Mouse (Mus musculus) gastrocnemius, postnatal 4 days (tissue): ENCODE measurements at regions not wholly inside any gene's neighbourhood (a gene's known extent, or its start where the extent isn't known, plus 50 kb on each side); places are given as distances from the start of the nearest gene placed in this dataset.
A peak's percentile ranks its signal among the peaks of the same experiment; 100 is the strongest.

Experiments
- DNase-seq, 2 experiments: peaks; one replicate each; pipeline ENCODE4 v3.0.0; 2021 to 2022; ENCODE audit warnings: low spot score in 2 of 2, mixed read lengths in 2 of 2

DNA sequence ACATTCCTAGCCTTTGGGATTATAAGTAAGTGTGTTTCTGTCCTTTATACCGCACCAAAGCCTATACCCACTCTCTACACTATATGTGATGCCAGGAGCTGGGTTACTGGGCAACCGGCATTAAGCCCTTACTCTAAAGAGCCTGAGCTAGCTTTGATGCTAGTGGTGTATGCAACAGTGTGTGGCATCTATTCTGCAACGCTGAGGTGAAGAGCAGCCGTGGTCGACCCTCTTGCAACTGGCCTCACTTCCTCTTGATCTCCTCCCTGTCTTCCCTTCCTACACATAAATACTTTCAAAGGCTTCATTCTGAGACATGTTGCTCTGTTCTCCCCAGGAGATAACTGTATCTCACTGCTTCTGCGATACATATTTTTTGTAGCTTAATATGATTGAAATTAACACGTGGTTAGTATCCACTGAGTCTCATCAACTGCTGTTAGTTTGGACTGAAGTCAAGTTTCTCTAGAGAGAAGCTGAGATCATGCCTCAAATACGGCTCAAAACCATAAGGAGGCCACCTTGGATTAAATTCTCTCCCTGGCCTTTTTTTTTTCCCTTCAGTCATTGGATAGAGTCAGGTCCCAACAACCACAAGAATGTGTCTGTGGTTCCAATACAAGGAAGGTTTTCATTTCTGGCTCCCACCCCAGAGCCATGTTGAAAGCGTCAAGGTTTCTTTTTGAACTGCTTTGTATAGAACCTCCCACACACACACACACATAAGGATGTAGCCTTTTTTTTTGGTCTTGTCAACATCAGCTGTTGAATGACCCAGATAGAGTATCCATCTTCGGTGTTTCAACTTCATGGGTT, 191.2 kb upstream of the Jmjd1c start:
- no peak for DNase-seq

DNA sequence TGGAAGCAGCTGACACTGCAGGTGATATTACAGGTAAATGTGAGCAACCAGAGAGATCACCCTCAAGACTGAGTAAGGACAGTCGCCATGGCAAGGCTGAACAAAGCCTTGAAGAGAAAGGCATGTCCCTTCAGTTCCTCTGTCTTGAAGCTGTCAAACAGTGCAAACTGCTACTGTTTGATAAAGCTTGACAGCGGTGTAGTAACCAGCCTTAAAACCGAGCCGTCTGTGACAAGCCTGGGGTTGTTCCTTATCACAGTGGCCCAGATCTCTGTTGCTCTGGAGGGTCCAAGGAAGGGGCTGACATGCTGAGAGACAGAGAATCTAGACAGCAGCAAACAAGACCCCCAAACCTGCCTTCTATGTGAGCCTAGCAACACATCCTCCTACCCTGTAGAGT, 188.1 kb upstream of the Jmjd1c start:
- no peak for DNase-seq

DNA sequence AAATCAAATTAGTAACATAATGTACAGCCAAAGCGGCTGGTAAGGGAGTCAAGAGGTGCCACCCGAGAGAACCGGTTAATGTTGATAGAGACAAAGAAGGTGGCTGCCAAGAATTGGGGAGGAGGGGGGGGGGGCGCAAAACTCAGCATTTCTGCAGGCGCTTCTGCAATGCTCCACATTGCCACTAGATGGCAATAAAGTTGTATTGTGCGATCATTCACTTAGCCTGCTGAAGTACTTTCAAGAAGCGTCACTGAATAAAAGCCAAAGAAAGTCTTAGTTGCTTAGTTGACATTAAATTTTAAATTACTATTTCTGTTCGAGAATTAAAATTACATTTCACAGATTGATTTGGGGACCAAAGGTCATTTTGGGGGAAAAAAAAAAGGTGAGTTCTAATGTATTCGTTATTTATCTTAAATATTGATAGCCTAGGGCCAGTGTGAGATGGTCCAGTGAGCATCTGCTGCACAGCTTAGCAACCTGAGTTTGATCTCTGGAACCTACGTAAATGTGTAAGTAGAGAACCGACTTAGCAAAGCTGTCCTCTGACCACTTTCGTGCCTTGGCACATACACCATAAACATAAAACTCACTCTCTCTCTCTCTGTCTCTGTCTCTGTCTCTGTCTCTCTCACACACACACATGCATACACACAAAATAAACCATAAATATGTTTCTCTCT, 186.6 kb upstream of the Jmjd1c start:
- peak in 1 of 2 experiments; percentile 65 for DNase-seq

DNA sequence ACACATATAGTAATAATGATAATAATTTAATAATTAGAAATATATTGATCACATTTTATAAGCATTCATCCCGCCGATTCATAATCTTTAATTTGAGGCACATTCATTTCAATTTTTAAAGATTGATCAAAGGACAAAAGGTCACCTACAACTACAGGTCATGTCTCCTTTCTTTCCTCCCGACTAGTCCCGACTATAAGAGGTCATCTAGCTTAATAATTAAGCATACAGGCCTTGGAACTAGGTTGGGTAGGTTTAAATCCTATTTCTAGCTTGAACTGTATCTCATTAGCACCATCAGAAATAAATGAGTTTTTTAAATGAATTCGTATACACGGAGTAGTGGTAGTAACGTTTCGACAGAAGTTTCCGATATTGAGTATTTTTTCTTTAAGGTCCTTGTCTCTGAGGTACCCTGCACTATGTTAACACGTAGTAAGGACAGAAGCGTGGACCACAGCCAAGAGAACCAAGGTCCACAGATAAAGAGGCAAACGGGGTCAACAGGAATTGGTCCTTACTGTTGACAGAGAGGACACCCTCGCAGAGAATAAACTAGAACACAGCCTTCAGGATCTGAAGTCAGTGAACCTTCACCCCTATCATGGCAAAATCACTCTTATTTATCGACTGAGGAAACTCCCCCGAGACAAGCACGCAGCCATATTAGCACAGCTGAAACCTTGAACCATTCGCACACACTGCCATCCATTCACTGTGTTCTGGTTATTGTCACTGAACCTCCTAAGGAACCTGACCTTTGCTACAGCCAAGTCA, 185.8 kb upstream of the Jmjd1c start:
- DNase-seq: no peak

DNA sequence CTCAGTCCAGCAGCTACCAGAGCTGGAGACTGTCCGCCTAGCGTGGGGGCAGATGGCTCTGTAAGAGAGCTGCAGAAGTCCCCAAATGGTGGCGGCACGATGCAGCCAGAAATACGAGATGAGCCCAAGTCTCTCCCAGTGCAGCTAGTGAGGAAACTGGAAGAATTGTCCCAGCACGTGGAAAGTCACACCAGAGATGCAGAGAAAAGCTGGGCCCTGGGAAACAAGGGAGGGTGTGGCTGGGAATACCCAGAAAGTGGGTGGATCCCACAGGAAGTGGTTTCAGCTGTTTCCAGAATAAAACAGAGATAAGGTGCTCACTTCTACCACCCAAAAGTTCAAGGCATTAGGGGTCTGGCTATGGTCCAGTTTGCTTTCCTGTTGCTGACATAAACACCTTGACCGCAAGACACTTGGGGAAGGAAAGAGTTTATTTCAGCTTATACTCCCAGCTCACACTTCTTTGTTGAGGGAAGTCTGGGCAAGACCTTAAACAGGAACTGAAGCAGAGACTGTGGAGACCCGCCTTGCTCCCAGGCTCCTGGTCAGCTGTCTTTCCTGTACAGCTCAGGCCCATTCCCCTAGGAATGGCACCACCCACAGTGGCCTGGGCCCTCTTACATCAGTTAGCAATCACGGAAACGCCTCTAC, 184.5 kb upstream of the Jmjd1c start:
- peak in 1 of 2 experiments; percentile 33 for DNase-seq

DNA sequence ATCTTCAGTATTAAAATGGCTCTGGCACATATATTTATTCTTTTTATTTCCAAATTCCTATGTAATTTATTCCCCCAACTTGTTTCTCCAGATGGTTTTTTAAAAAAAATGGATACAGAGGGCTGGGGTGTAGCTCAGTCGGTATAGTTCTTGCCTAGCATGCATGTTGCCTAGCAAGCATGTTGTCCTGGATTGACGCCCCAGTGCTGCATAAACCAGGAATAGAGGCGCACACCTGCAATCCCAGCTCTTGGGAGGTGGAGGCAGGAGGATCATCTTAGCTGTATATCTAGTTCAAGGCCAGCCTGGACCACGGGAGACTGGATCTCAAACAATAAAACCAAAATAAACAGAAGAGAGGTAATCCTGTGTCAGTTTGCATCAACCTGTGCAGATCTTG, 183.5 kb upstream of the Jmjd1c start:
- no peak for DNase-seq

DNA sequence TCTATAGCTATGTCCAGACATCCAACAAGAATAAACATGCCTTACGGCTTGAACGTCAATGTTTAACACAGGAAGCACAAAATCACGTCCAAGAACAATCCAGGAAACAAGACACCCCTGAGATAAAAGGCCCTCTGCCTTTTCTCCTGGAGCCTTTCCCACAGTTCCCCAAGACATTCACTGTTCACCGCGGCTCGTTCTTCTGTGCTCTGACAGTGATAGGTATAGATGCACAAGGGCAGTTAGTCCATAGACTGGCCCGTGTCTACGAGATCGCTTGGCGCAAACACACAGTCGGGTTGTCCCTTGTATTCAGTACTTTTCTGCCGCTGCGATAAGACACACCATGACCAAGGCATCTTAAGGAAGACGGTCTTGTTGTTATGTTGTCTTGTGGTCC, 182.7 kb upstream of the Jmjd1c start:
- no peak for DNase-seq

DNA sequence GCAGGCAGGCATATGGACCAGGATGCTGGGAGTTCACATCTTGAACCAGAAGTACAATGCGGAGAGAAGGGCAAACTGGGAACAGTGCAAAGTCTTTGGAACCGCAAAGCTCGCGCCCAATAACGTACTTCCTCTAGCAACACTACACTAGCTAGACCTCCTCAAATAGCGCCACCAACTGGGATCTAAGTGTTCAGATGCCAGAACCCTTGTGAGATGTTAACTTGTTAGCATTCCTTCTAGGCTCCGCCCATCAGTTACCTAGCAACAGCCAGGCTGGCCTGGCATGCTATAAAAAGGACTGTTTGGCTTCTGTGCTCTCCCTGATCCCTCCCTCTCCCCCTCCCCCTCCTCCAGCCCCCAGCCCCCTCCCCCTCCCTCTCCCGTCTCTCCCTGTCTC, 182.3 kb upstream of the Jmjd1c start:
- no peak for DNase-seq

DNA sequence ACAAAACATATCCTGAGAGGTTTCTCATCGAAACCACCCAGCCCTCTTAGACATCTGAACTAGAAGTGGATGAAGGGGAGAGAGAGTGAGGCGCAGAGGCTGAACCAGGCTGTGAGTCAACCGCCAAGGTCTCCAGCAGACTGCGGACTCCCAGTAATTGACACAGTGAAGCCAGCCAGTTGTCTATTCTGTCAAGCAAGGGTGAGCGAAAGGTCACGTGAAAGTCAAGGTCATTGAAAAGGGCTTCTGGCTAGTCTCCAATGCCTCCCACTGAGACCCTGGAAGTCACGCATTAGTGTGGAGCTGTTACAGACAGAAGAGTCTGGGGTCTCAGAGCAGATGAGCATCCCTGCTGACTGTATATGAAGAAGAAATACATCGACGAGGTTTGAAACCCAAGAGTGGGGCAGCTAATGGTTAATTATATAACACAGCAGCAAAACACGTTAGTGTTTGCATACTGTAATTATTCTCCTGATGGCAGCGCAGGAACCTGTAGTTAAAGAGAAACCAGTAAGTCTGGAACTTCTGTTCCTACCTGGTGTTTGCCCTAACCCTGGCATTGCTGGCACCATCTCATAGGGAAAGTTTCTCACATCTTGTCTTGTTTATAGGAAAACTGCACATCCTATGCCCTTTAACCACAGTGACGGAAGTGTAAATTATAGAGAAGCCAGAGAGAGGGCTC, 181.5 kb upstream of the Jmjd1c start:
- no peak for DNase-seq

DNA sequence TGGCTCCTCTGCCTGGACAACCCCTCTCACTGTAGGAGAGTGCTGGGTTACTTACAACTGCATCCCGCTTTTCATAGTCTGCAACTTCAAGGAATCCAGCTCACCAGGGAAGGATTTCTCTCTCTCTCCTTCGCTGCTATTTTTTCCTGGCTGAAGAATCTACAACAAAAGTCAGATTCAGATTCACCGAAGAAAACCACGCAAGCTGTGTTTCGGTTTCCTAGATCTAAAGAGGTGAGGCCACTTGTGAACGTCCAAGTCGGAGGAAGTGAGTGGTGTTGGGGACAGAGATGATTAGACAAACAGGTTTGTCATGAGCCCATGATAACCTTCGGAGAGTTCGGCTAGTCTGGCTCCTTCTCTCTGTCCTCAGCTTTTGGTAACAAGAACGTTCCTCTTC, 180.1 kb upstream of the Jmjd1c start:
- no peak for DNase-seq

DNA sequence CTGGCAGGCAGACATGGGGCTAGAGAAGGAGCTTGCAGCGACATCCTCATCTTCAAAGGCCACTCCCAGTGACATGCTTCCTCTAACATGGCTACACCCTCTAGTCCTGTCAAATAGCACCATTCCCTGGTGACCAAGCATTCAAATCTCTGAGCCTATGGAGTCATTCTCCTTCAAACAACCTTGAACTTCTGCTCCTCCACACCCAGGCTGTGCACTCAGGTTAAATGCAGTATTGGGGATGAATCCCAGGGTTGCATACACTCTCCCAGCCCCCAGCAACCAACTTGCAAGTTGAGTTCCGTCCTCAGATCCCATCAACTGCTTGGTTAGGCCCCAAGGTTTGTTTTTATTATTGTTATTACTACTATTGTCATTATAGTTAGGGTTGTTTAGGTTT, 178.2 kb upstream of the Jmjd1c start:
- no peak for DNase-seq

DNA sequence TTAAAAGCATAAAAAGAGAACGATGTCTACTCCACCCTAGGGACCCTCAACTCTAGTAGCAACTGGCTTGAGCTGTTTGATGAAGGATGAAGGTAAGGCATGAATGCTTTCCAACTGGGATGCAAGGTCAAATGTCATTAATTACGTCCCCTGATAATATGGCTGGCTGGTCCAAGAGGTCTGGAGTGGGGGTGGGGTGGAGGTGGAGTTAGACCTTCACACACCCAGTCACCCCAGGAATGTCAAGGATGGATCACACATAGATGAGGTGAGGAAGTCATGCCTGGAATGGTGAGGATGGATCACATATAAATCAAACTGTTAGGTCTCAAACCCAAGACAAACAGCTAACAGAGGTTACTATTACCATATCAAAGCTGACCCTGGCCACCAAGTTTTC, 177.2 kb upstream of the Jmjd1c start:
- no peak for DNase-seq

DNA sequence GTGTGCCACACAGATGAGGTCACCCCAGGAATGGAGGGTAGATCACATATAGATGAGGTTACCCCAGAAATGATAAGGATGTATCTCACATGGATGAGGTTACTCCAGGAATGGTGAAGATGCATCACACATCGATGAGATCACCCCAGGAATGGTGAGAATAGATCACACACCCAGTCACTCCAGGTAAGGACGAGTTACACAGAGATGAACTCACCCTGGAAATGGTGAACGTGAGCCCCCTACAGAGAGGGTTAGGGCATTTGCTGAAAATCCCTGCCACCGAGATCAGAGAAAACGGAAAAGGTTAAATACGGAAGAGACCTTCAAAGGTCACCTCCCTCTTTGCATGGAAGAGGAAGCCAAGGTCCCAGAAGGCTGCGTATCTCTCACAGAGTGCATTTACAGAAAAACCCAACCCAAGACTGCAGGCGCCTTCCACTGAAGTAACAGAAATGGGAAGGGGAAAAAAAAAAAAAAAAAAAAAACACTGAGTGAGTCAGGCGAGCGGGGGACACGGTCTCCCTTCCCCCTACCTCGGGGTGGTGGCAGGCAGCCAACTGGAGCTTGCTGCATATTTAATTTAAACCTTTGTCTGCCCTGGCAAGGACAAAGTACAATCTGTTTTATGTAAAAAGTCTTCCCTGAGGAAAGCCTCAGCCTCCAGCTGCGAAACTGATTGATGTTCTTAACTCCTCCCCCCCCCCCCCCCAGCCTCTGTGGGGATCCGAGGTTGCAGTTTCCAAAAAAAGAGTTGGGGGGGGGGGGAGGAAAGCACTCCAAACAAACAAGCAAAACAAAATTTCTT, 175.8 kb upstream of the Jmjd1c start:
- peak; percentile 84 to 90 for DNase-seq

DNA sequence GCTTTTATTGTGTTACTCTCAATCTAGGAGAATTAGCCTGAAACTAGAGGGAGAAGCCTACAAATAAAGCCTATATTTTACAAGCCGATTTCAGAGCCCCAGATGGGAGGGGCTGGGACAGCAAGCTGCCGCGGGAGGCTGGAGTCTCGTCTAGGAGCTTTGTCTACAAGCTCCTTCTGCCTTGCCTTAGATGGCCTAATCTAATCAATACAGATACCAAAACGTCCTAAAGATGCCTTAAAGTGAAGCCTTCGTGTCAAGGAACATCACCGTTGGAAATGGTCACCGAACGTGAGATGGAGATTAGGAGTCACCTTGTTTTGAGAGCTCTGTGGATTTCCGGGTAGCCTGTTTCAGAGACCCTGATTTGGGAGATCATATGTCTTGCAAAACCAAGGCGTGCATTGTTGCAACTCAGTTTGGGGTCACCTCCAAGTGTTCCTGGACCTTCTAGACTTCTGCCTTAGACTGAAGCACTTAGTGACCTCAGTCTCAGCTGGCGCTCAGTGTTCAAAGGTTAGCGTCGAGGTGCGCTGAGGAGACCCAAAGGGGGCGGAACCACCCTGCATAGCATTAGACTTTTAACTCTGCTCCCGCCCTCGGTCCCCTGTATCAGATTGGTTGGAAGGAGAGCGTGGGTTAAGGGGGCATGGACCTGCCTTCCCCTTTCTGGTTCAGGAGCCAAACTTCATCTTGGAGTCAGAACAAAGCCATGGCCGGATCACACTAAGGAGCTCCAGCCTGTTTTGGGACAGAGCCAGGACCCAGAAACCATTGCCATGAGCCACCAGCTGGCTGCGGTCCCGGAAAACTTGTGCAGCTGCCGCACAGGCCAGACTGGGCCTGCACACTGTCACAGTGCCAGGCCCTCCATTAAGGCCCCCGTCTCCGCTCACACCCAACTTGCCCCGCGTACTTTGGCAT, 174.9 kb upstream of the Jmjd1c start:
- peak; percentile 92 to 96 for DNase-seq

DNA sequence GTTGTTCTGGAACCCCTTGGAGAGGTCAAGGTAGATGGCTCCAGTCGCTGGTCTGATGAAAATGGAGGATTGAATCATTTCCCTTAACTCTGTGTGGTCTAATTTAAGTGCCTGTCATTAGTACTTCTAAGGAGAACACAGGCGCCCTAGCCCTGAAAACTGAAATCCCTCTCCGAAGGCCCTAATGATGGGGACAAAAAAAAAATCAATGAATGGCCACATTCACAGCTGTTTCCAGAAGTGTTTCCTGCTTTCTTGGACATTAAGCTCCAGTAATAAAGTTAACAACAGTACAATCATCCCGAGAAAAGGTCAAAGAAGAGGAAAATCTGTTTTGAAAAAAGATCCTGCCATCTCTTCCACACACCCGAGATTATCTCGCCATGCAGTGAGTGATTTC, 174.1 kb upstream of the Jmjd1c start:
- no peak for DNase-seq

DNA sequence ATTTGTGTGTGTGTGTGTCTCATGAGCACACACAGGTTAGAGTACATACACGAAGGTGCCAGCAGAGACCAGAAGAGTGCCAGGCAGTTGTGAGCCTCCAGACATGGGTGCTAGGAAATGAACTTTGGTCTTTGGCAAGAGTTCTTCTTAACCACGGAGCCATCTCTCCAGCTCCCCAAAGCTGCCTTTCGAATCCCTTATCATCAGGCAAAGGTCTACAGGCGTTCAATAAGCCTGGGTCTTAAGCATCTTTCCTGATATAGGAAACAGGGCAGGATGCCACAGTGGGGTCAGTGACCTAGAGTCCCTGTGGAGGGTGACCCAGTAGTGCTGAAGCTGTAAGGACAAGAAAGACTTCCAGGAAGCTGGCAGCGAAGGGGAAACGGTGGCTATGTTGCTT, 173.6 kb upstream of the Jmjd1c start:
- no peak for DNase-seq

DNA sequence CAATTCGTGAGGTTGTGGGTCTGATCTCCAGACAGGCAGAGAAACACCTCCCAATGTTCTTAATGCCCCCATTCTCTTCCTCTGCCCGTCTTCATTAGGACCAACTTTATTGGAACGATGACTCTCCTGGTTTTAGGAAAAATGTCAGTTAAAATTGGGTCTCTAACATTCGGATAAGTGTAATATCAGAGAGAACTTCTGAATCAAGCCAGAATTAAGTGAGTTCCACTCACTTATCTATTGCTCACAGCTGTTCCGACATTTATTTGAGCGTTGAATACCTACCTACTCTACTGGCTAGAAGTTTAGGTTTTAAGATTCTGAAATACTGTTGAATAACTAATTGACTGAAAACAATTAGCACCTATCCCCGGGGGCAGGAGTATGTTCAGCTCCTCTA, 172.0 kb upstream of the Jmjd1c start:
- DNase-seq: no peak

DNA sequence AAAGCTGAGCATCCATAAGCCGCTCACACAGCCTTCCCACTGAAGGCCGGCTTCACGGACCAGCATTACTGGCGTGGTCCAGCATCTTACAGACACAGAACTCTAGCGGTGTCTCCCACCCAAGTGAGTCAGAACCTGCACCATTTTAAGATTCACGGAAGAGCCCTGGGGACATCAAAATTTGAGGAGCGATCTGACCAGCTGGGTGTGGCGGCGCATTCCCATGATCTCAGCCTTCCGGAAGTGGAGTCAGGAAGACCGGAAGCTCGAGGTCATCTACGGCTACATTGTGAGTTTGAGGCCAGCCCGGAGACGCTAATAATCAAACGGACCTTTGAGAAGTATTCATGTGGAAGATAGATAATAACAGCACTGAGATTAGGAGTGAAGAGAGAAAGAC, 171.5 kb upstream of the Jmjd1c start:
- no peak for DNase-seq

DNA sequence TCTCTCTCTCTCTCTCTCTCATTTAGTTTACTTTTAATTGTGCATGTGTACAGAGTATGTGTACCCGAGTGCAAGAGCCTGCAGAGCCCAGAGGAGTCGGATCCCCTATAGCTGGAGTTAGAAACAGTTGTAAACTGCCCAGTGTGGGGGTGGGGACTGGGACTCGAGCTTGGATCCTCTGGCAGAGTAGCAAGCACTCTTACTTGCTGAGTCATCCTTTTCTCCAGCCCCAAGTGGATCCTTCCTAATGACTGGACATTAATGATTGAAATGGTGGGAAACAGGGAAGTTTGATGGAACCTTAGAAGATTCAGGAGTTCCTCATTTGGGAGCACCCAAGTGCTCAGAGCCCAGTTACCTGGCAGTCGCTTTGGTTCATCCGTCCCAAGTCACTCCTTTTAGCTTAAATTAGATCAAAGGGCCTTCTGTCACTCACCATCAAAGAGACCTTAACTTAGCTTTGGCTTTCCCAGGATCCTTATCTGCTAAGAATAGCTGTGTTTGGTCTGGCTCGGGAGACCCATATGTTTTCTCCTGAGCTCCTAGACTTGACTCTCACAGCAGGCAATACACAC, 170.3 kb upstream of the Jmjd1c start:
- no peak for DNase-seq
